Mouse (Mus musculus) limb, embryonic 11.5 days (tissue): ENCODE data around the gene Gm49366. TPM values are rescaled to one million over a fixed set of nuclear protein-coding genes. Genes with fewer than 3 reads are reported as not detected.
"Not testable (repeated sequence)": the region's sequence is repeated elsewhere in the genome, so short reads cannot be mapped to it uniquely, and the experiment has no call there.

Experiments
- ATAC-seq: fragments of 200-750 bp; cut with Nextera tagmentation; 2 replicates; pipeline ENCODE4 v1.8.0; 2017; ENCODE audit warnings: low read depth; ENCODE audit not compliant: insufficient number of reproducible peaks, low FRiP score, low TSS enrichment
- DNase-seq: peaks from one replicate; pipeline ENCODE4 v3.0.0-alpha.2; 2015; ENCODE audit warnings: low spot score
- H3K27ac ChIP-seq: fragments of 300-500 bp; sonication (generic); replicated peaks from 2 replicates; pipeline ENCODE4 v1.5.1; 2014; ENCODE audit warnings: low read depth, mild to moderate bottlenecking, low read length
- H3K27me3 ChIP-seq: fragments of 300-500 bp; sonication (generic); 2 replicates; pipeline ENCODE4 v1.6.1; 2014; ENCODE audit warnings: mild to moderate bottlenecking, low read length, mixed read lengths; ENCODE audit not compliant: control insufficient read depth, insufficient read depth
- H3K36me3 ChIP-seq: fragments of 300-500 bp; sonication (generic); 2 replicates; pipeline ENCODE4 v1.6.1; 2014; ENCODE audit warnings: mild to moderate bottlenecking, low read length, moderate library complexity, mixed read lengths; ENCODE audit not compliant: control insufficient read depth, insufficient read depth
- H3K4me1 ChIP-seq: fragments of 300-500 bp; sonication (generic); 2 replicates; pipeline ENCODE4 v1.6.1; 2014; ENCODE audit warnings: low read length, mixed read lengths; ENCODE audit not compliant: control insufficient read depth, insufficient read depth
- H3K4me2 ChIP-seq: fragments of 300-500 bp; sonication (generic); 2 replicates; pipeline ENCODE4 v1.6.1; 2014; ENCODE audit warnings: low read depth, mild to moderate bottlenecking, moderate library complexity; ENCODE audit not compliant: severe bottlenecking
- H3K4me3 ChIP-seq: fragments of 300-500 bp; sonication (generic); 2 replicates; pipeline ENCODE4 v1.5.1; 2014; ENCODE audit warnings: low read depth, low read length
- H3K9ac ChIP-seq: fragments of 300-500 bp; sonication (generic); 2 replicates; pipeline ENCODE4 v1.6.1; 2014; ENCODE audit warnings: mild to moderate bottlenecking, low read length
- H3K9me3 ChIP-seq: fragments of 300-500 bp; sonication (generic); 2 replicates; pipeline ENCODE4 v1.6.1; 2016; ENCODE audit warnings: low read length; ENCODE audit not compliant: control insufficient read depth
- WGBS: fragments of 180-500 bp; shearing (Covaris S2); extraction: QIAGEN DNeasy Blood & Tissue Kit; methylation state at CpG from one replicate; pipeline ENCODE4 v1.1.7; 2014; 5-methylcytosine and 5-hydroxymethylcytosine counted together
- polyA plus RNA-seq: library from polyadenylated mRNA; unstranded; fragments of >200 nt; fragmentation: Nextera tagmentation; extraction: Ambion mirVana; gene quantifications from 2 replicates; pipeline ENCODE4 v1.2.1, GENCODE M21; 2014

Gene Gm49366
- polyA plus RNA-seq, 1 experiment from 2014 or later: not detected

GRCm38 (mm10) chr12:84038241-84038640 is 494 bp upstream of the Gm49366 start, which contains the start of gene Acot4:
Acot4 (plus strand) TSS chr12:84038379.
- DNase-seq: peak; percentile 44
- Histone ChIP-seq H3K4me3 (peak within 1 kb of the TSS; percentile 40), H3K4me2 (peak within 1 kb of the TSS; percentile 65), H3K9ac (peak within 1 kb of the TSS; percentile 52)
- H3K27me3 ChIP-seq, H3K27ac ChIP-seq, H3K36me3 ChIP-seq, H3K9me3 ChIP-seq, H3K4me1 ChIP-seq, ATAC-seq: not testable (repeated sequence)
- WGBS: 14% methylated on average over 17 of the region's 32 CpGs

- 90% methylated on average over 5 of the region's 5 CpGs for WGBS
Observed at GRCm38 (mm10) chr12:84042248-84042647, 3.5 kb downstream of the Gm49366 start.

GRCm38 (mm10) chr12:84044045-84044444 is 5.3 kb downstream of the Gm49366 start:
- whole genome bisulfite sequencing: 84% methylated on average over 2 of the region's 2 CpGs
- Histone ChIP-seq H3K27me3 (no peaks in the 10 kb centered on the region), H3K4me3 (no peak overlapping the region), H3K4me1 (no peaks in the 10 kb centered on the region), H3K4me2 (no peak overlapping the region), H3K9ac (no peak overlapping the region), H3K36me3 (no peaks in the 10 kb centered on the region), H3K9me3 (no peaks in the 10 kb centered on the region; the same call in 1 of the 2 replicates), H3K27ac (no peak overlapping the region)
- no peak for ATAC-seq
- no peak for DNase-seq

More at GRCm38 (mm10) chr12:84042248-84042647, 3.5 kb downstream of the Gm49366 start:
- no peaks in the 10 kb centered on the region for H3K4me1 ChIP-seq
- H3K27me3 ChIP-seq: no peaks in the 10 kb centered on the region
- H3K4me3 ChIP-seq: no peak overlapping the region
- no peak overlapping the region for H3K4me2 ChIP-seq
- DNase-seq: no peak
- H3K27ac ChIP-seq: no peak overlapping the region
- H3K9me3 ChIP-seq: no peaks in the 10 kb centered on the region
- no peak for ATAC-seq
- H3K36me3 ChIP-seq: no peaks in the 10 kb centered on the region
- H3K9ac ChIP-seq: no peak overlapping the region

GRCm38 (mm10) chr12:84046906-84047305 is 8.2 kb downstream of the Gm49366 start:
- WGBS: 92% methylated on average over 1 of the region's 1 CpGs

GRCm38 (mm10) chr12:84050744-84051143 is 12.0 kb downstream of the Gm49366 start:
- not testable (repeated sequence) for H3K4me3 ChIP-seq, H3K9ac ChIP-seq, H3K4me1 ChIP-seq, ATAC-seq, DNase-seq, H3K9me3 ChIP-seq, H3K4me2 ChIP-seq, H3K36me3 ChIP-seq, H3K27ac ChIP-seq
- H3K27me3 ChIP-seq: peaks cover 10% of the 10 kb centered on the region
- 86% methylated on average over 5 of the region's 5 CpGs for WGBS

More at GRCm38 (mm10) chr12:84046906-84047305, 8.2 kb downstream of the Gm49366 start:
- no peak for DNase-seq
- H3K4me2 ChIP-seq: no peak overlapping the region
- no peak overlapping the region for H3K9ac ChIP-seq
- no peaks in the 10 kb centered on the region for H3K27me3 ChIP-seq
- no peaks in the 10 kb centered on the region for H3K4me1 ChIP-seq
- H3K9me3 ChIP-seq: no peaks in the 10 kb centered on the region; the same call in 1 of the 2 replicates
- no peak for ATAC-seq
- no peak overlapping the region for H3K27ac ChIP-seq
- no peak overlapping the region for H3K4me3 ChIP-seq
- no peaks in the 10 kb centered on the region for H3K36me3 ChIP-seq

GRCm38 (mm10) chr12:84051937-84052474 is 13.3 kb downstream of the Gm49366 start, which contains the start of gene Acot3:
Acot3 (plus strand) TSS chr12:84052144.
- no peak for DNase-seq
- Histone ChIP-seq H3K4me2 (no peak within 1 kb of the TSS), H3K9me3 (no peaks in the 10 kb centered on the region; the same call in 1 of the 2 replicates), H3K36me3 (no peaks in the 10 kb centered on the region), H3K27me3 (peaks cover 10% of the 10 kb centered on the region), H3K27ac (no peak within 1 kb of the TSS), H3K4me3 (no peak within 1 kb of the TSS), H3K4me1 (peaks cover 3% of the 10 kb centered on the region; the same call in 1 of the 2 replicates), H3K9ac (no peak within 1 kb of the TSS)
- no peak for ATAC-seq
- 86% methylated on average over 5 of the region's 5 CpGs for WGBS

GRCm38 (mm10) chr12:84052609-84053008 is 13.9 kb downstream of the Gm49366 start:
- WGBS: 87% methylated on average over 7 of the region's 7 CpGs
- Histone ChIP-seq H3K9ac (no peak overlapping the region), H3K27ac (no peak overlapping the region), H3K4me2 (no peak overlapping the region), H3K27me3 (peaks cover 10% of the 10 kb centered on the region), H3K9me3 (no peaks in the 10 kb centered on the region; the same call in 1 of the 2 replicates), H3K4me3 (no peak overlapping the region), H3K36me3 (no peaks in the 10 kb centered on the region), H3K4me1 (peaks cover 3% of the 10 kb centered on the region; the same call in 1 of the 2 replicates)
- DNase-seq (no peak), ATAC-seq (no peak)

- H3K27me3 ChIP-seq: peaks cover 10% of the 10 kb centered on the region
- no peak overlapping the region for H3K27ac ChIP-seq
- H3K4me3 ChIP-seq: peak overlapping the region; percentile 39
- peak; percentile 44 for DNase-seq
- 11% methylated on average over 16 of the region's 16 CpGs for WGBS
- H3K4me1 ChIP-seq: peaks cover 3% of the 10 kb centered on the region; the same call in 1 of the 2 replicates
- H3K9ac ChIP-seq: no peak overlapping the region
- no peaks in the 10 kb centered on the region for H3K36me3 ChIP-seq
- H3K9me3 ChIP-seq: no peaks in the 10 kb centered on the region; the same call in 1 of the 2 replicates
- no peak for ATAC-seq
- H3K4me2 ChIP-seq: peak overlapping the region; percentile 67
Observed at GRCm38 (mm10) chr12:84053173-84053572, 14.4 kb downstream of the Gm49366 start.
